Mouse (Mus musculus) lung, embryonic 14.5 days (tissue): ENCODE measurements around the gene Rpl9. TPM values are rescaled to one million over a fixed set of nuclear protein-coding genes. Genes with fewer than 3 reads are reported as not detected.

Experiments used
- ATAC-seq: fragments of 200-750 bp; cut with Nextera tagmentation; 2 replicates; pipeline ENCODE4 v1.8.0; 2017; ENCODE audit warnings: mild to moderate bottlenecking, moderate TSS enrichment, moderate library complexity; ENCODE audit not compliant: insufficient read depth
- DNase-seq: peaks from one replicate; pipeline ENCODE4 v3.0.0-alpha.2; 2015
- H3K27ac ChIP-seq: fragments of 300-500 bp; sonication (generic); 2 replicates; pipeline ENCODE4 v1.5.1; 2014; ENCODE audit warnings: low read depth, mild to moderate bottlenecking, moderate library complexity
- H3K27me3 ChIP-seq: fragments of 300-500 bp; sonication (generic); 2 replicates; pipeline ENCODE4 v1.6.1; 2014; ENCODE audit warnings: low read length, control low read depth; ENCODE audit not compliant: insufficient read depth
- H3K36me3 ChIP-seq: fragments of 300-500 bp; sonication (generic); 2 replicates; pipeline ENCODE4 v1.6.1; 2014; ENCODE audit warnings: control low read depth; ENCODE audit not compliant: insufficient read depth
- H3K4me1 ChIP-seq: fragments of 300-500 bp; sonication (generic); 2 replicates; pipeline ENCODE4 v1.6.1; 2014; ENCODE audit warnings: antibody characterized with exemption, control low read depth; ENCODE audit not compliant: insufficient read depth
- H3K4me2 ChIP-seq: fragments of 300-500 bp; sonication (generic); 2 replicates; pipeline ENCODE4 v1.6.1; 2014; ENCODE audit warnings: mild to moderate bottlenecking
- H3K4me3 ChIP-seq: fragments of 300-500 bp; sonication (generic); 2 replicates; pipeline ENCODE4 v1.5.1; 2014; ENCODE audit warnings: low read depth, low read length
- H3K9ac ChIP-seq: fragments of 300-500 bp; sonication (generic); 2 replicates; pipeline ENCODE4 v1.6.1; 2014
- H3K9me3 ChIP-seq: fragments of 300-500 bp; sonication (generic); 2 replicates; pipeline ENCODE4 v1.6.1; 2016; ENCODE audit warnings: low read depth, low read length, control low read depth
- CTCF ChIP-seq: IDR thresholded peaks from 2 replicates; pipeline ENCODE4 v1.5.1; 2016; ENCODE audit warnings: antibody characterized with exemption, low read depth
- WGBS: fragments of 180-500 bp; shearing (Covaris S2); extraction: QIAGEN DNeasy Blood & Tissue Kit; methylation state at CpG from one replicate; pipeline ENCODE4 v1.1.7; 2014; 5-methylcytosine and 5-hydroxymethylcytosine counted together
- polyA plus RNA-seq: library from polyadenylated mRNA; unstranded; fragments of >200 nt; fragmentation: Nextera tagmentation; extraction: Ambion mirVana; gene quantifications from 2 replicates; pipeline ENCODE4 v1.2.1, GENCODE M21; 2014

Rpl9 gene
- polyA plus RNA-seq, 1 experiment from 2014 or later = 1,227 TPM

DNA sequence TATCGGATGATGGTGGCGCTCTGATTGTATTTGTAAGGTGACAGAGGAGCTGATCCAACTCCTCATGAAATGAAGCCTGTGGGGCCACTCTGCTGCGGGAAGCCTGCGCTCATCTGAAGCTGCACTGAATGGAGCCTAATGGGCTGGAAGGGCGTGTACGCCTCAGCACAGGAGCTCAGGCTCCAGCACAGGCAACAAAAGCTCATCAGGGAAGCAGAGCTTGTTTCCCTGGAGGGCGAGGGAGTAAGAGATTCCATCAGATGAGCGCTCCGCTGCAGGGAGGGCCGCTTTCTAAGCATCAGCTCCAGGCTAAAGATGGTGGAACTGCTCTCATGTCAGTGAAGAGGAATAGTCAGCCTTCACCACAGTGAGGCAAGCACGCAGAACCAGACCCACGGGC, 16.7 kb upstream of the Rpl9 start:
- Histone ChIP-seq H3K4me1 (no peaks in the 10 kb centered on the region), H3K9me3 (no peaks in the 10 kb centered on the region), H3K27ac (no peak overlapping the region), H3K27me3 (no peaks in the 10 kb centered on the region), H3K36me3 (peaks cover 66% of the 10 kb centered on the region), H3K9ac (no peak overlapping the region), H3K4me2 (no peak overlapping the region), H3K4me3 (no peak overlapping the region)
- no peak for TF ChIP-seq CTCF
- 73% methylated on average over 12 of the region's 12 CpGs for WGBS
- no peak for DNase-seq
- no peak for ATAC-seq

DNA sequence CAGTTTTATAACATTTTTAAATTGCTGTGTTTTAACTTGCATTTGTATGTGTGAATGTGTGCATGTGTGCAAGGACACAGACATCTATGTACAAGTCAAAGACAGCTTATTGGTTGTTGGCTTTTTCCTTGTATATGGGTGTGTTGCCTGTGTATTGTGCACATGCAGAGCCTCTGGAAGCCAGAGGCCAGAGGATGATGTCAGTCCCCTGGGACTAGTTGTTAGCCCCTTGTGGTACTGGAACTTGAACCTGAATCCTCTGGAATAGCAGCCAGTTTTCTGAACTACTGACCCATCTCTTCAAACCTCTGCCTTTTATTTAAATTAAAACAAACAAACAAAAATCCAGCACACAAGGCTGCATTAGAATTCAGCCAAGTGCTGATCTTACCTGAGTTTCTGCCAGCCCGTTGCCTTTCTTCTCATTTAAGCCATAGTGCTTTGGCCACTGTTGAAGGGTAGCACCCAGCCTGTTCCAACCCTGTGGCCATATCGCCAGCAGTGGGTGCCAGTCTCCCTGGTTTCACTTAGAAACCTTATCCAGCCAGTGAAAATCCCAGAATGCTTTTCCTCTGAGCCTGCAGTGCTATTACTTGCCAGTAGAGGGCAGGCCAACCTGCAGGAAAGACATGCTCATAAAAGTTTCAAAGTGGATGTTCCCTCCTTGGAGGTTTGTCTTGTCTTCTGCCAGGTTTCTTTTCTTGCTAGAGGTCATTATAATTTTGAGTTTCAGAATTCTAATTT, 10.2 kb upstream of the Rpl9 start:
- no peaks in the 10 kb centered on the region for H3K9me3 ChIP-seq
- no peak overlapping the region for H3K27ac ChIP-seq
- H3K9ac ChIP-seq = no peak overlapping the region
- ATAC-seq = peak; percentile 52; the same call in 1 of the 2 replicates
- no peaks in the 10 kb centered on the region for H3K4me1 ChIP-seq
- no peaks in the 10 kb centered on the region for H3K27me3 ChIP-seq
- peaks cover 70% of the 10 kb centered on the region for H3K36me3 ChIP-seq
- 32% methylated on average over 2 of the region's 2 CpGs for WGBS
- no peak overlapping the region for H3K4me3 ChIP-seq
- peak; percentile 96 for TF ChIP-seq CTCF
- peak; percentile 91 for DNase-seq
- H3K4me2 ChIP-seq = no peak overlapping the region

DNA sequence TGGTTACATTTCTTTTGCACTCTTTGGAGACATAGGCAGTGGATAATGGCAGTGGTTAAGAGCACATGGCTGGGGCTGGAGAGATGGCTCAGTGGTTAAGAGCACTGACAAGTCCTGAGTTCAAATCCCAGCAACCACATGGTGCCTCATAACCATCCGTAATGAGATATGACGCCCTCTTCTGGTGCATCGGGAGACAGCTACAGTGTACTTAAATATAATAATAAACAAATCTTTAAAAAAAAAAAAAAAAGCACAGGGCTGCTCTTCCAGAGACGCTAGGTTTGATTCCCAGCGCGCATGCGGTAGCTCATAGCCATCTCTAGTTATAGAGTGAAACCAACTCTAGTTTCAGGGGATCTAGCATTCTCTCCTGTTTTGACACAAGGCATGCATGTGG, 3.2 kb upstream of the Rpl9 start:
- Histone ChIP-seq H3K9ac (no peak overlapping the region), H3K27ac (no peak overlapping the region), H3K4me2 (no peak overlapping the region), H3K36me3 (peaks cover 50% of the 10 kb centered on the region), H3K27me3 (no peaks in the 10 kb centered on the region), H3K4me1 (peaks cover 7% of the 10 kb centered on the region), H3K4me3 (no peak overlapping the region), H3K9me3 (no peaks in the 10 kb centered on the region)
- WGBS = 83% methylated on average over 7 of the region's 7 CpGs
- DNase-seq (no peak), ATAC-seq (no peak)
- TF ChIP-seq CTCF = no peak

DNA sequence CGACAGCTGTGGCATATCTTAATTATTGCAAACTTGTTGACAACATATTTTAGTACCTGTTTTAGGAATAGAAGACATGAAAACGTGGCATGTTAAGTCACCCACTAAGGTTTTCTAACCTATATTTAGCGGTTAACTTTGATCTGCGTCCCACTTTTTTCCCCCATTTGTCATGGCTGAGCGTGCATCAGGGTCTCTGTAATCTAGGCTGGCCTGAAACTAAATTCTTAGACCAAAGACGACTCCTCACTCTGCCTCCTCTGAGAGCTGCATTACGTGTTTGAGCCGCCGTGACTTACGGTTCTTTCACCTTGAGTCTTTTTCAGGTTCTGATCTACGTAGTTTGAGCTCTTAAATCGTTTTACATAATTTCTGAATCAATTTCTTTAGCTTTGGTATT, 509 bp upstream of the Rpl9 start:
- WGBS = 3% methylated on average over 12 of the region's 12 CpGs
- Histone ChIP-seq H3K27ac (peak overlapping the region; percentile 93), H3K9me3 (no peaks in the 10 kb centered on the region), H3K4me2 (peak overlapping the region; percentile 69), H3K4me1 (peaks cover 7% of the 10 kb centered on the region), H3K36me3 (peaks cover 56% of the 10 kb centered on the region), H3K4me3 (peak overlapping the region; percentile 98), H3K27me3 (no peaks in the 10 kb centered on the region), H3K9ac (peak overlapping the region; percentile 99)
- ATAC-seq (peak; percentile 38; the same call in 1 of the 2 replicates), DNase-seq (peak; percentile 62)
- no peak for TF ChIP-seq CTCF

DNA sequence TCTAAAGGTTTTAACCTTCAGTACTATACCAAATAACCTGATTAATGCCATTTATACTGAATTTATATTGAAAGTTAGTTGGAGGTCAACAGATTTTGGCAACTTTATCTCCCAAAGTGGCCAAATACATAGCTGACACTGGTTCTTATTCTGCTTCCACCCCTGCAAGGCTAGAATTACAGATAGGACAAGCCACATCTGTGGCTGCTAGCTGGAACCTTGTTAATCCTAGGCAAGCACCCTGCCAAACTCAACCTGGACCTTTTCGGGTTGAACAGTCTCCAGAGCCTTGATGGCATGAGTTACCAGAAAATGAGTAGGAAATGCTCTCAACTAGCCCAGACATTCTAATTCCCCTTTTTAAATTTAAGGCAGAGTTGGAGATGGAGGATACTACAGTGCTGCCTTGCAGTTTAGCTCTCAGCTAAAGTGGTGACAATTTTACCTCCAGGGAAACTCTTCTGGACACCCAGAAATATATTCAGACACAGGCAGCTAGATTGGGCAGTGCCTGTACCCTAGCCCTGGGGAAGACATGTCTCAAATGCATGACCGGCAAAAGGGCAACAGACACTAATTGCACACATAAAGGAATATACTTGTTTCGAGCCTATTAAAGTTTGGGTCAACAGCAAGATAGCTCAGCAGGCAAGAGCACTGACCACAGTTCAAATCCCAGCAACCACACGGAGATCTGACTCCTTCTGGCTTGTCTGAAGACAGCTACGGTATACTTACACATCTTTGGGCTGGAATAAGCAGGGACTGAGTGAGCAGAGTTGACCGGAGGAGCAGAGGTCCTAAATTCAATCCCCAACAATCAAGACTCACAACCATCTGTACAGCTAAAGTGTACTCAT, 4.0 kb downstream of the Rpl9 start:
- Histone ChIP-seq H3K4me1 (peaks cover 7% of the 10 kb centered on the region), H3K4me3 (no peak overlapping the region), H3K27me3 (no peaks in the 10 kb centered on the region), H3K27ac (no peak overlapping the region), H3K9me3 (no peaks in the 10 kb centered on the region), H3K9ac (no peak overlapping the region), H3K36me3 (peaks cover 36% of the 10 kb centered on the region), H3K4me2 (no peak overlapping the region)
- no peak for TF ChIP-seq CTCF
- ATAC-seq = no peak
- DNase-seq = no peak
- WGBS = 74% methylated on average over 6 of the region's 6 CpGs

DNA sequence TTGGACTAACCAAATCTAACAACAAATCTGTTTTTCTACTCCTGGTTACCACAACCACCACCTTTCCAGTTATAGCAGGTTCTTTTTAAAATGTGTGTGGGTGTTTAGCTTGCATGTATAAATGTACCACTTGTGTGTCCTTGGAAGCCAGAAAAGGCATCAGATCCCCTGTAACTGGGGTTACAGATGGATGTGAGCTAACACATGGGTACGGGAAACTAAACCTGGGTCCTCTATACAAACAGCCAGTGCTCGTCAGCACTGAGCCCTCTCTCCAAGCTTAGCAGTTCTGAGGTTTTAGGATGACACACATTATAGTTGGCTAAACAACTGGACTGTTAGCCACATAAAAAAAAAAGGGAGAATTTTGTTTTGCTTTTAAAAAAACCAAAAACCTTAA, 5.5 kb downstream of the Rpl9 start:
- no peaks in the 10 kb centered on the region for H3K9me3 ChIP-seq
- no peak overlapping the region for H3K9ac ChIP-seq
- no peak overlapping the region for H3K4me3 ChIP-seq
- no peak for TF ChIP-seq CTCF
- no peak overlapping the region for H3K4me2 ChIP-seq
- ATAC-seq (no peak), DNase-seq (no peak)
- no peak overlapping the region for H3K27ac ChIP-seq
- no peaks in the 10 kb centered on the region for H3K27me3 ChIP-seq
- 60% methylated on average over 2 of the region's 2 CpGs for WGBS
- peaks cover 36% of the 10 kb centered on the region for H3K36me3 ChIP-seq
- peaks cover 7% of the 10 kb centered on the region for H3K4me1 ChIP-seq

DNA sequence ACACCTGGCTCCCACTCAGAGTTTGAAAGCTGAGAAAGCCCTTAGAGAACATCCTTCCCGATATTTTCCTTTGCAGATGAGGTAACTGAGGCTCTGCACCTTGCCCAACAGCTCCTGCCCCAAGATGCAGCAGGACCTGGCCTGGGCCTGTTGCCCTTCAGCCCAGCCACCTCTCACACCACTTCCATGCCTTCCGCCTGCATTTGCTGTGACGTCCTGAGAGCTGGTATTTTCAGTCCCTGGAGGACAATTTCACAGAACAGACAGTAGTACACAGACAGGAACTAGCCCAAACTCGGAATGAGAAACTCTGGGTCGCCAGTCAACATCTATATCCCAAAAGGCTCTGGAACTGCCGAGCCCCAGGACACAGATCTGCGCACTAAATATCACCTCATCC, 16.5 kb downstream of the Rpl9 start:
- no peak overlapping the region for H3K9ac ChIP-seq
- no peak for ATAC-seq
- no peak for TF ChIP-seq CTCF
- H3K4me3 ChIP-seq = no peak overlapping the region
- no peak for DNase-seq
- no peaks in the 10 kb centered on the region for H3K36me3 ChIP-seq
- no peak overlapping the region for H3K4me2 ChIP-seq
- H3K4me1 ChIP-seq = no peaks in the 10 kb centered on the region
- WGBS = 73% methylated on average over 7 of the region's 7 CpGs
- H3K27ac ChIP-seq = no peak overlapping the region
- no peaks in the 10 kb centered on the region for H3K27me3 ChIP-seq
- H3K9me3 ChIP-seq = no peaks in the 10 kb centered on the region
